Mouse (Mus musculus): Measurements from ENCODE around the gene Syn3.

DNA sequence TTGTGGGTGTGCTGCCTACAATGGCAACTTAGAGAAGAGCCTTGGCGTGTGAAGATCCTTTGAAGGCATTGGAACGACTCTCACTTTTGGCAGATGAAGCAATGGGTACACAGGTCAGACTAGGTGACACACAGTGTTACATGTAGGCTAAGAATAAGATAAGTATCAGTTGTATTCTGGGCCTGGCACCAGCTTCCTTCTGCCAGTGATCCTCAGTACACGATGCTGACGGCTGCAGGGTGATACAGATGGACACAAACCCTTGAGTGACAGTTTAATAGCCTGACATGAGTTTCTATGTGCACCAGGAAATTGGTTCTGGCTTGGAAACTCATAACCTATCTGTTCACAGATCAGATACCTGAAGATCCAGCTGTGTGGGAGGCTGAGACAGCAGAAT, 391.0 kb downstream of the Syn3 start:
- no peak for TF ChIP-seq CTCF (IDR thresholded peaks at IDR 0.05; ENCODE audit: borderline replicate concordance, control insufficient read depth, extremely low read depth, insufficient read depth, low read length, poor library complexity)
- no peak for TF ChIP-seq POLR2A (IDR thresholded peaks at IDR 0.05; ENCODE audit: control insufficient read depth, extremely low read depth, insufficient read depth, low read length, poor library complexity)

Data from thymus, adult 2 months (tissue).